Mouse (Mus musculus) neural tube, embryonic 11.5 days (tissue): Measurements from ENCODE around the gene Zbtb3. TPM values are rescaled to one million over a fixed set of nuclear protein-coding genes. Genes with fewer than 3 reads are reported as not detected.

Experiments
- polyA plus RNA-seq: library from polyadenylated mRNA; unstranded; fragments of >200 nt; fragmentation: Nextera tagmentation; extraction: Ambion mirVana; gene quantifications from 2 replicates; pipeline ENCODE4 v1.2.1, GENCODE M21; 2014

The Zbtb3 gene
- polyA plus RNA-seq, 1 experiment from 2014 or later, result 7.2 TPM

Other genes with a start within 250 kb of the Zbtb3 start
- 0.20 TPM in 1 of 2 replicates, not detected in the other for gene Slc22a8, start 211.3 kb upstream of the Zbtb3 start, polyA plus RNA-seq
- 0.53 and 0.69 TPM in 2 replicates for gene Slc22a6, start 184.5 kb upstream of the Zbtb3 start, polyA plus RNA-seq
- 0.05 TPM in 2 replicates for gene Chrm1, start 138.8 kb upstream of the Zbtb3 start, polyA plus RNA-seq
- 132 and 135 TPM in 2 replicates for gene Slc3a2, start 79.2 kb upstream of the Zbtb3 start, polyA plus RNA-seq
- 87.8 and 92.8 TPM in 2 replicates for gene Wdr74, start 66.7 kb upstream of the Zbtb3 start, polyA plus RNA-seq
- gene 1700092M07Rik, start 61.8 kb upstream of the Zbtb3 start, polyA plus RNA-seq, result 1.4 and 2.1 TPM in 2 replicates
- 97.6 and 103 TPM in 2 replicates for gene Stx5a, start 61.1 kb upstream of the Zbtb3 start, polyA plus RNA-seq
- gene Nxf1, start 45.5 kb upstream of the Zbtb3 start, polyA plus RNA-seq, result 243 and 245 TPM in 2 replicates
- 181 and 195 TPM in 2 replicates for gene Tmem223, start 31.6 kb upstream of the Zbtb3 start, polyA plus RNA-seq
- gene Tmem179b, start 28.1 kb upstream of the Zbtb3 start, polyA plus RNA-seq, result 41.8 and 46.7 TPM in 2 replicates
- gene Taf6l, start 16.1 kb upstream of the Zbtb3 start, polyA plus RNA-seq, result 20.7 and 22.4 TPM in 2 replicates
- gene Polr2g, start 4.0 kb upstream of the Zbtb3 start, polyA plus RNA-seq, result 172 and 182 TPM in 2 replicates
- gene Ttc9c, start 16.8 kb downstream of the Zbtb3 start, polyA plus RNA-seq, result 50.6 and 51.6 TPM in 2 replicates
- gene Hnrnpul2, start 17.5 kb downstream of the Zbtb3 start, polyA plus RNA-seq, result 5.7 and 6.1 TPM in 2 replicates
- 0.57 TPM in 1 of 2 replicates, not detected in the other for gene AC129217.1, start 27.2 kb downstream of the Zbtb3 start, polyA plus RNA-seq
- 54.1 and 55.3 TPM in 2 replicates for gene Bscl2, start 34.9 kb downstream of the Zbtb3 start, polyA plus RNA-seq
- 137 and 151 TPM in 2 replicates for gene Gng3, start 36.6 kb downstream of the Zbtb3 start, polyA plus RNA-seq
- gene Lrrn4cl, start 48.2 kb downstream of the Zbtb3 start, polyA plus RNA-seq, result 0.32 and 0.44 TPM in 2 replicates
- gene Ubxn1, start 68.9 kb downstream of the Zbtb3 start, polyA plus RNA-seq, result 182 and 186 TPM in 2 replicates
- 52.9 and 55.0 TPM in 2 replicates for gene Uqcc3, start 78.4 kb downstream of the Zbtb3 start, polyA plus RNA-seq
- gene Lbhd1, start 81.2 kb downstream of the Zbtb3 start, polyA plus RNA-seq, result 93.5 and 93.8 TPM in 2 replicates
- not detected in 2 replicates for gene Gm49403, start 81.4 kb downstream of the Zbtb3 start, polyA plus RNA-seq
- gene 1810009A15Rik, start 86.3 kb downstream of the Zbtb3 start, polyA plus RNA-seq, result 103 and 112 TPM in 2 replicates
- not detected in 2 replicates for gene Gm49416, start 86.4 kb downstream of the Zbtb3 start, polyA plus RNA-seq
- 40.8 and 49.9 TPM in 2 replicates for gene Ints5, start 90.5 kb downstream of the Zbtb3 start, polyA plus RNA-seq
- 116 and 128 TPM in 2 replicates for gene Ganab, start 95.5 kb downstream of the Zbtb3 start, polyA plus RNA-seq
- 50.6 and 59.0 TPM in 2 replicates for gene B3gat3, start 117.8 kb downstream of the Zbtb3 start, polyA plus RNA-seq
- gene Rom1, start 126.8 kb downstream of the Zbtb3 start, polyA plus RNA-seq, result 0.88 and 1.2 TPM in 2 replicates
- gene Eml3, start 127.0 kb downstream of the Zbtb3 start, polyA plus RNA-seq, result 7.9 and 9.3 TPM in 2 replicates
- 55.6 and 57.5 TPM in 2 replicates for gene Mta2, start 139.3 kb downstream of the Zbtb3 start, polyA plus RNA-seq
- 30.2 and 36.3 TPM in 2 replicates for gene Tut1, start 151.3 kb downstream of the Zbtb3 start, polyA plus RNA-seq
- 468 and 469 TPM in 2 replicates for gene Eef1g, start 164.5 kb downstream of the Zbtb3 start, polyA plus RNA-seq
- gene Ahnak, start 186.7 kb downstream of the Zbtb3 start, polyA plus RNA-seq, result 4.4 and 4.5 TPM in 2 replicates